Mouse (Mus musculus) bone marrow, adult 2 months (tissue): ENCODE data around the gene Pla2g1b.

Source experiments
- CTCF ChIP-seq: fragments of 200-500 bp; IDR thresholded peaks from 2 replicates; pipeline ENCODE4 v1.5.1; 2011; ENCODE audit warnings: low read length, control low read depth; ENCODE audit not compliant: control insufficient read depth, insufficient read depth
- POLR2A ChIP-seq: fragments of 200-500 bp; IDR thresholded peaks from 2 replicates; pipeline ENCODE4 v1.6.1; 2011; ENCODE audit warnings: low read depth, mild to moderate bottlenecking, control low read depth, low read length, borderline replicate concordance; ENCODE audit not compliant: control insufficient read depth

DNA sequence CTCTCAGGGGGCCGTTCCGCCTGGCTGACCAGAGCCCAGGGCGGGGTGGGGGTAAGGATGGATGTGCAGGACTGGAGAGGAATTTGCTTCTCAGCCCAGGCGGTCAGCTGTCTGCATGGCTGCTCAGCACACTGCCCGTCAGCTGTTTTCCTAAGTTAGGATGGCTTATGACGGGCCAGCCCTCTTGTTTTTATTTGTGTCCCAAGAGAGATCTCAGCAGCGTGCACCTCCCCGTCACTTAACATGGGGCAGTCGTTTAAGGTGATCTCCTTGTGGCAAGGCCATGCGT is 42.7 kb downstream of the Pla2g1b start:
- TF ChIP-seq POLR2A (no peak), CTCF (no peak)
